Mouse (Mus musculus) lung, adult 2 months (tissue): ENCODE measurements at regions not wholly inside any gene's neighbourhood (a gene's known extent, or its start where the extent isn't known, plus 50 kb on each side); places are given as distances from the start of the nearest gene placed in this dataset.

ENCODE experiments used
- CTCF ChIP-seq: fragments of 200-500 bp; IDR thresholded peaks from 2 replicates; pipeline ENCODE4 v1.5.1; 2011; ENCODE audit warnings: mild to moderate bottlenecking, low read length, control low read depth; ENCODE audit not compliant: insufficient read depth
- POLR2A ChIP-seq: fragments of 200-500 bp; IDR thresholded peaks from 2 replicates; pipeline ENCODE4 v1.6.1; 2011; ENCODE audit warnings: low read depth, mild to moderate bottlenecking, control low read depth, low read length, borderline replicate concordance; ENCODE audit errors: extremely low read depth

- TF ChIP-seq CTCF: no peak
- no peak for TF ChIP-seq POLR2A
Measured at GRCm38 (mm10) chr15:13244306-13244705, 70.8 kb upstream of the Cdh6 start.
